Mouse (Mus musculus): ENCODE measurements around the gene Egf.

DNA sequence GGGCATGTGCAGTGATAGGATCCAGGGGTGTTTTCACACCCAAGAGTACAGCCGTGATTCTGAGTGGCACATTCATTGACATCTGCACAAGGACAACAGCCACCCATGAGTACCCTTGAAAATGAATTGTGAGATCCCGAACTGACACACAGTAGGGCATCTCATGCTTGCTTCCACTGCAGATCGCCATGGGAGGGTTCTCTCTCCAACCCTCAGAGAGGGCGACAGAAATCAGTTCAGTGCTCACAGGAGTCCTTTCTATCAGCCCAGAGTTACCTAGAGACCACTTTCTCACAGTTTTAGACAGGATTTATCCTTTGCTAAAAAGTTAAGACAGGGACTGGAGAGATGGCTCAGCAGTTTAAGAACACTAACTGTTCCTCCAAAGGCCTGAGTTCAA lies 31.8 kb downstream of the Egf start:
- TF ChIP-seq GATA1 (IDR thresholded peaks at IDR 0.05; ENCODE audit: low read length) (no peak), TAL1 (IDR thresholded peaks at IDR 0.05; ENCODE audit: low read length) (no peak)

Measured in erythroblast, embryonic 14.5 days (primary cell).